Mouse (Mus musculus): ENCODE data around the gene Plcd3. TPM values are rescaled to one million over a fixed set of nuclear protein-coding genes. Genes with fewer than 3 reads are reported as not detected.

Gene Plcd3
- polyA plus RNA-seq, 1 experiment, result 4.7 TPM

DNA sequence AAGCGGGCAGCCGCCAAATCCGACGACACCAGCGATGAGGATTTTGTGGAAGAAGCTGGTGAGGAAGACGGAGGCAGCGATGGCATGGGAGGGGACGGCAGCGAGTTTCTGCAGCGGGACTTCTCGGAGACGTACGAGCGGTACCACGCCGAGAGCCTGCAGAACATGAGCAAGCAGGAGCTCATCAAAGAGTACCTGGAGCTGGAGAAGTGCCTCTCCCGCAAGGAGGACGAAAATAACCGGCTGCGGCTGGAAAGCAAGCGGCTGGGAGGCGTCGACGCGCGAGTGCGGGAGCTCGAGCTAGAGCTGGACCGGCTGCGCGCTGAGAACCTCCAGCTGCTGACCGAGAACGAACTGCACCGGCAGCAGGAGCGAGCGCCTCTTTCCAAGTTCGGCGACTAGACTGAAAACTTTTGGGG, 16.1 kb upstream of the Plcd3 start:
- TF ChIP-seq CTCF (IDR thresholded peaks at IDR 0.05; ENCODE audit: extremely low read depth, insufficient read depth, insufficient read length, insufficient replicate concordance), result no peak
- TF ChIP-seq POLR2A (IDR thresholded peaks at IDR 0.05; ENCODE audit: low read depth, low read length), result no peak
- DNase-seq (ENCODE audit: low read depth in 1 of 2, low spot score in 2 of 2), result no peak
- WGBS, result 1% methylated on average over 38 of the region's 38 CpGs
- Histone ChIP-seq H3K27me3 (ENCODE audit: control insufficient read depth, insufficient read depth, low read length) (no peaks in the 10 kb centered on the region), H3K27ac (ENCODE audit: insufficient read depth, low read length) (peak overlapping the region; percentile 18; the same call in 1 of the 2 replicates), H3K36me3 (ENCODE audit: control insufficient read depth, insufficient read depth, low read length) (no peaks in the 10 kb centered on the region), H3K4me1 (ENCODE audit: control insufficient read depth, insufficient read depth, insufficient read length) (no peaks in the 10 kb centered on the region), H3K4me3 (ENCODE audit: extremely low read depth, insufficient read depth, insufficient read length) (peak overlapping the region; percentile 73)

DNA sequence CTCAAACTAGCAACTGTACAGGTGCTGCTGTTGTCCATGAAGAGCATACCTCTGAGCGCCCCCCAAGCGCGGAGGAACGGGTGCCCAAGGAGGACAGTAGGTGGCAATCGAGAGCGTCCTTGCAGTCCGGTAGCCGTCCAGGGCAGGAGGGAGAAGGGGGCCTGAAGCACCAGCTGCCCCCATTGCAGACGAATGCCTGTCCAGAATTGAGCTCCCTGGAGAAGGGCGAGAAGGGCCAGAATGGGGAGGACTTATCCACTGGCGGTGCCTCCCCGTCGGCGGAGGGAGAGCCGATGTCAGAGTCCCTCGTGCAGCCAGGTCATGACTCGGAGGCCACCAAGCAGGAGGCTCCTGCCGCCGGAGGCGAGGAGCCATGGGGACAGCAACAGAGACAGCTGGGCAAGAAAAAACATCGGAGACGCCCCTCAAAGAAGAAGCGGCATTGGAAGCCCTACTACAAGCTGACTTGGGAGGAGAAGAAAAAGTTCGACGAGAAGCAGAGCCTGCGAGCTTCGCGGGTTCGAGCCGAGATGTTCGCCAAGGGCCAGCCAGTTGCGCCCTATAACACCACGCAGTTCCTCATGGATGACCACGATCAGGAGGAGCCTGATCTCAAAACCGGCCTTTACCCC, 15.6 kb upstream of the Plcd3 start:
- peak; percentile 50 to 79 for DNase-seq (ENCODE audit: low read depth in 1 of 2, low spot score in 2 of 2)
- no peaks in the 10 kb centered on the region for H3K27me3 ChIP-seq (ENCODE audit: control insufficient read depth, insufficient read depth, low read length)
- under 1% methylated on average over 35 of the region's 35 CpGs for WGBS

DNA sequence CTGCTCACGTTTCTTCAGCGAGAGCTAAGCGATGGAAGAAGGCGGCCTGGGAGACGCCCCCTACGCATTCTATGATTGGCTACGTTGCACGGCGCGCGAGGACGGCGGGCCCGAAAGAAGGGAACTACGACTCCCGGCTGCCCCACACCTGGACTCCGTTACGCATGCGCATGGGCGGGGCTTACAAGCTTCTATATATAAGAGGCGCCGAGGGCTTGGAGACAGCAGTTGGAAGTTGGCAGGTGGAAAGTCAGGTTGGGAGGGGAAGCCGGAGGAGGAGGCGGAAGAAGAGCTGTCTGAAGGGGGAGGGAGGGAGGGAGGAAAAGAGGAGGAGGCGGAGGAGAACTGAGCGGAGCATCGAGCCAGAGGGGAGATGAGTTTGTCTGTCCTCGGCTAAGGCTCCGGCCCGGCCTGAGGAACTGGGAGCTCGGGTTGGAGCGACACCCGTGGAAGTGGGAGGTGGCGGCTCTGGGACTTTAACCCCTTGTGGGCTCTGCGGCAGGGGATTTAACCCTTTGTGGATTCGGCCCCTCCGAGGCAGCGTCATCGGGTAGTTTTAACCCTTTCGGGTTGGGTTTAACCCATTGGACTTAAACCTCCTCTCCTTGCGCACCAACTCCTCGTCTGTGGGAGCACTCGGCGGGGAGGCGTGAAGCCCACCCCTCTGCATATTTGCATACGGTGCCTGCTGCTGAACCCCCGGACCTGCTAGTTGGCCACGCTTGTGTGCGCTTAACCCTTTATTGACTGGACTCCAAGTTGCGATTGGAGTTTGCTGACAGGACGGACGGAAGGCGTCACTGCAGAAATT, 14.8 kb upstream of the Plcd3 start, which contains the start of gene Hexim1:
Hexim1 (plus strand) TSS at position 224 of the 811 bp plus-strand sequence.
- Histone ChIP-seq H3K4me1 (ENCODE audit: control insufficient read depth, insufficient read depth, insufficient read length) (no peaks in the 10 kb centered on the region), H3K27me3 (ENCODE audit: control insufficient read depth, insufficient read depth, low read length) (no peaks in the 10 kb centered on the region), H3K36me3 (ENCODE audit: control insufficient read depth, insufficient read depth, low read length) (no peaks in the 10 kb centered on the region), H3K4me3 (ENCODE audit: extremely low read depth, insufficient read depth, insufficient read length) (peak within 1 kb of the TSS; percentile 87), H3K27ac (ENCODE audit: insufficient read depth, low read length) (peak within 1 kb of the TSS; percentile 96)
- TF ChIP-seq CTCF (IDR thresholded peaks at IDR 0.05; ENCODE audit: extremely low read depth, insufficient read depth, insufficient read length, insufficient replicate concordance) (no peak), POLR2A (IDR thresholded peaks at IDR 0.05; ENCODE audit: low read depth, low read length) (peak; percentile 99)
- WGBS, result under 1% methylated on average over 52 of the region's 53 CpGs
- DNase-seq (ENCODE audit: low read depth in 1 of 2, low spot score in 2 of 2), result peak; percentile 99 to 100

More for the DNA sequence above, 15.6 kb upstream of the Plcd3 start:
- TF ChIP-seq POLR2A (IDR thresholded peaks at IDR 0.05; ENCODE audit: low read depth, low read length), result no peak
- TF ChIP-seq CTCF (IDR thresholded peaks at IDR 0.05; ENCODE audit: extremely low read depth, insufficient read depth, insufficient read length, insufficient replicate concordance), result peak; percentile 80; the same call in 1 of the 2 replicates
- Histone ChIP-seq H3K36me3 (ENCODE audit: control insufficient read depth, insufficient read depth, low read length) (no peaks in the 10 kb centered on the region), H3K27ac (ENCODE audit: insufficient read depth, low read length) (peak overlapping the region; percentile 79), H3K4me3 (ENCODE audit: extremely low read depth, insufficient read depth, insufficient read length) (peak overlapping the region; percentile 73), H3K4me1 (ENCODE audit: control insufficient read depth, insufficient read depth, insufficient read length) (no peaks in the 10 kb centered on the region)

DNA sequence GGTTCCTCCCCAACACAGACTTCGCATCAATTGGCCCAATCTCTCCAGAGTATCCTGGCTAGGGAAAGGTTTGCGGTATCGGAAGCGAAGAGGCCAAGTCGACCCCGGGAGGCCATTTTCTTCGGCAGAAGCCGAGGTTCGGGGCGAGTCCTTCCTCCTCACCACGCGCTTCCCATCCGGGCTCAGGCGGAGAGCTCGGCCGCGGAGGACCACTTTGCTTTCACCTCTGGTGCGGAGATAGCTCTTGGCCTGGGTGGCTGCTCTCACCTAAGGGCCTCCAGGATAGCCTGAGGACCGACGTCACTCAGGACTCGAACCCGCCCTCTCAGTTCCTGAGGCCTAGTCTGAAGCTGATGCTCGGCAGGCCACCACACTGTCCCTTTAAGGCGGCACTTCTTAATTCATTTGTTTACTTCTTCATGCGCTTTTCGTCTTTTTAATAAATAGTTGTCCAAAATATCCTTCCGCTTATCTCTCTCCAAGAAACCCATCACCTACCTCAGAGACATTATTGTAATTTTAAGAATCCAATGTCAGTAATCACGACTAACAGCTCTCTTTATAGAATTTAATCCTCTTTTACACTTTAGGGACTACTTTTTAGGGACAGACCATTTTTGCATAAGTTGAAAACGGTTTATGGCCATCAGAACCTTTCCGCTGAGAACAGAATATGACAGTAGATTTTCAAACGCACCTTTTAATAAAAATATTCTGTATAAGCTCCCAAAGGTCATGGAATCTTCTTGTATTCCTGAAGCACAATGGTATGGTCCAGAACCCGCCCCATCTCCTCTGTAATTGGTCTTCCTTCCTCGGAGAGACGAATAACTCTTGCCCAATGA, 13.9 kb upstream of the Plcd3 start:
- WGBS, result under 1% methylated on average over 34 of the region's 34 CpGs
- peak; percentile 76 to 83 for DNase-seq (ENCODE audit: low read depth in 1 of 2, low spot score in 2 of 2)
- H3K36me3 ChIP-seq (ENCODE audit: control insufficient read depth, insufficient read depth, low read length), result no peaks in the 10 kb centered on the region
- peak overlapping the region; percentile 96 for H3K27ac ChIP-seq (ENCODE audit: insufficient read depth, low read length)
- peak overlapping the region; percentile 87 for H3K4me3 ChIP-seq (ENCODE audit: extremely low read depth, insufficient read depth, insufficient read length)
- TF ChIP-seq POLR2A (IDR thresholded peaks at IDR 0.05; ENCODE audit: low read depth, low read length), result peak; percentile 61
- no peak for TF ChIP-seq CTCF (IDR thresholded peaks at IDR 0.05; ENCODE audit: extremely low read depth, insufficient read depth, insufficient read length, insufficient replicate concordance)
- H3K27me3 ChIP-seq (ENCODE audit: control insufficient read depth, insufficient read depth, low read length), result no peaks in the 10 kb centered on the region
- no peaks in the 10 kb centered on the region for H3K4me1 ChIP-seq (ENCODE audit: control insufficient read depth, insufficient read depth, insufficient read length)

DNA sequence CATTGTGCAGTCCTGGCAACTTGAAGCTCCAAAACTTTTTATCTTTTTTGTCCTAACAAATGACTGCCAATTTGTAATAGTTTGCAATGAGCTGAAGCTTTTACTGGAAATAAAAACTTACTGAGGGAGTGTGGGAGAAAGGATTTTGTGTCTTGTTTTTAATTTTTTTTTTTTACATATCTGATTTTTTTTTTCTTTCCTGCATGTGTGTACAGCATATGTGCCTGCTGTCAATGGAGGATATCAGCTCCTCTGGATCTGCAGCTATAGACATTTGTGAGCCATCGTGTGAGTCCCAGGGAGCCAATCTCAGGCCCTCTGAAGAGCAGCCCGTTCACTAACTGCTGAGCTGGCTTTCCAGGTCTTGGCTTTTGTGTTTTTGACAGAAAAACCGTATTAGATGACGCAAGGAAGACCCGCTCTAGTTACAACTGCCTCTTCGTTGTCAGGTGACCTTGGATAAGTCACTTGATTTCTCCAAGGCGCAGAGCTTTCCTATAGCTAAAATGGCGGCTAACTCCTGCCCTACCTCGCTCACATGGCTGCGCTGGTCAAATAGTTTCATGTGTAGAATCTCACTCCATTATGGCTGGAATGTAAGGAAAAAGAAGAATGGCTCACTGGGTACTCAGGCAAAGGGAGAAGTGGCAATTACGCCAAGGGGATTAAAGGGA, 12.9 kb upstream of the Plcd3 start:
- WGBS, result 89% methylated on average over 11 of the region's 11 CpGs
- Histone ChIP-seq H3K27me3 (ENCODE audit: control insufficient read depth, insufficient read depth, low read length) (no peaks in the 10 kb centered on the region), H3K4me1 (ENCODE audit: control insufficient read depth, insufficient read depth, insufficient read length) (no peaks in the 10 kb centered on the region), H3K4me3 (ENCODE audit: extremely low read depth, insufficient read depth, insufficient read length) (peak overlapping the region; percentile 87), H3K27ac (ENCODE audit: insufficient read depth, low read length) (peak overlapping the region; percentile 96; the same call in 1 of the 2 replicates), H3K36me3 (ENCODE audit: control insufficient read depth, insufficient read depth, low read length) (no peaks in the 10 kb centered on the region)
- TF ChIP-seq CTCF (IDR thresholded peaks at IDR 0.05; ENCODE audit: extremely low read depth, insufficient read depth, insufficient read length, insufficient replicate concordance), result no peak
- TF ChIP-seq POLR2A (IDR thresholded peaks at IDR 0.05; ENCODE audit: low read depth, low read length), result no peak
- DNase-seq (ENCODE audit: low read depth in 1 of 2, low spot score in 2 of 2), result no peak

DNA sequence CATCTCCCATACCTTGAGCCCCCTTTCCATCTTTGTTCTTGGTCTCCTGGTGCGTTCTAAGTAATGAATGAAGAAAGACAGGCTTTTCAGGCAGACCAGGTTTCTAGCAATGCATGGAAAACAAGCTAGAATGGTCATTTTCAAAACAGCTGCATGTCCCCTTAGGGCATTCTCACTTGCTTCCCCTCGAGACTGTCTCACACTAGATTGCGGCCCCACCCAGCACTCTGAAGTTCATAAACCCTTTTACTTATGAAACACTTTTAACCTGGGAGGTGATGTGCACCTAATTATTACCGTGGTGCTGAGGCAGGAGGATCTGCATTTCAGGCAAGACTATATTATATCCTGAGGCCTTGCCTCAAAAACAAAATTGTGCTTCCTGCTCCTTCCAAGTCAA, 12.3 kb upstream of the Plcd3 start:
- Histone ChIP-seq H3K27ac (ENCODE audit: insufficient read depth, low read length) (no peak overlapping the region), H3K36me3 (ENCODE audit: control insufficient read depth, insufficient read depth, low read length) (no peaks in the 10 kb centered on the region), H3K4me3 (ENCODE audit: extremely low read depth, insufficient read depth, insufficient read length) (no peak overlapping the region), H3K4me1 (ENCODE audit: control insufficient read depth, insufficient read depth, insufficient read length) (no peaks in the 10 kb centered on the region), H3K27me3 (ENCODE audit: control insufficient read depth, insufficient read depth, low read length) (no peaks in the 10 kb centered on the region)
- 74% methylated on average over 4 of the region's 4 CpGs for WGBS
- DNase-seq (ENCODE audit: low read depth in 1 of 2, low spot score in 2 of 2), result no peak
- TF ChIP-seq CTCF (IDR thresholded peaks at IDR 0.05; ENCODE audit: extremely low read depth, insufficient read depth, insufficient read length, insufficient replicate concordance), result no peak
- no peak for TF ChIP-seq POLR2A (IDR thresholded peaks at IDR 0.05; ENCODE audit: low read depth, low read length)
